Mouse (Mus musculus) right cerebral cortex, postnatal 10 days (tissue): ENCODE data around the gene Acad11.
A peak's percentile ranks its signal among the peaks of the same experiment; 100 is the strongest.

Source experiments
- DNase-seq, 2 experiments: peaks; one replicate each; pipeline ENCODE4 v3.0.0; 2021; ENCODE audit warnings: low spot score in 2 of 2

Gene Acad11

GRCm38 (mm10) chr9:104080038-104080437, 16.9 kb downstream of the Acad11 start:
- no peak for DNase-seq

- no peak for DNase-seq
Observed at GRCm38 (mm10) chr9:104085730-104086429, 22.7 kb downstream of the Acad11 start.

GRCm38 (mm10) chr9:104088555-104088954, 25.4 kb downstream of the Acad11 start:
- DNase-seq = peak; percentile 36 to 51

GRCm38 (mm10) chr9:104092945-104093344, 29.8 kb downstream of the Acad11 start:
- no peak for DNase-seq

GRCm38 (mm10) chr9:104098256-104098655, 35.1 kb downstream of the Acad11 start:
- DNase-seq = no peak

- DNase-seq = no peak
Observed at GRCm38 (mm10) chr9:104099060-104099459, 35.9 kb downstream of the Acad11 start.

- DNase-seq = no peak
Observed at GRCm38 (mm10) chr9:104100822-104101221, 37.6 kb downstream of the Acad11 start.

GRCm38 (mm10) chr9:104101458-104101857, 38.3 kb downstream of the Acad11 start:
- DNase-seq = no peak

- no peak for DNase-seq
Observed at GRCm38 (mm10) chr9:104102301-104102700, 39.1 kb downstream of the Acad11 start.

GRCm38 (mm10) chr9:104102901-104103300, 39.7 kb downstream of the Acad11 start:
- DNase-seq = no peak

- no peak for DNase-seq
Observed at GRCm38 (mm10) chr9:104104986-104105385, 41.8 kb downstream of the Acad11 start.

- no peak for DNase-seq
Observed at GRCm38 (mm10) chr9:104106930-104107329, 43.8 kb downstream of the Acad11 start.

GRCm38 (mm10) chr9:104107482-104107881, 44.3 kb downstream of the Acad11 start:
- DNase-seq = no peak

- DNase-seq = no peak
Observed at GRCm38 (mm10) chr9:104108571-104109143, 45.5 kb downstream of the Acad11 start.

- no peak for DNase-seq
Observed at GRCm38 (mm10) chr9:104109151-104109550, 46.0 kb downstream of the Acad11 start.

- no peak for DNase-seq
Observed at GRCm38 (mm10) chr9:104123101-104123500, 59.9 kb downstream of the Acad11 start.

GRCm38 (mm10) chr9:104123622-104124021, 60.4 kb downstream of the Acad11 start:
- DNase-seq = no peak

GRCm38 (mm10) chr9:104126833-104127232, 63.7 kb downstream of the Acad11 start, which contains the start of gene Ackr4:
Ackr4 (minus strand) TSS chr9:104126933.
- no peak for DNase-seq

GRCm38 (mm10) chr9:104128110-104128509, 64.9 kb downstream of the Acad11 start:
- peak; percentile 76 to 86 for DNase-seq

- no peak for DNase-seq
Observed at GRCm38 (mm10) chr9:104130141-104130755, 67.1 kb downstream of the Acad11 start.

GRCm38 (mm10) chr9:104140351-104140750, 77.2 kb downstream of the Acad11 start:
- no peak for DNase-seq

- DNase-seq = no peak
Observed at GRCm38 (mm10) chr9:104142805-104143204, 79.6 kb downstream of the Acad11 start.
